Mouse (Mus musculus) intestine, embryonic 16.5 days (tissue): Measurements from ENCODE around the gene Avpr2. TPM values are rescaled to one million over a fixed set of nuclear protein-coding genes. Genes with fewer than 3 reads are reported as not detected.
A peak's percentile ranks its signal among the peaks of the same experiment; 100 is the strongest.

Experiments
- ATAC-seq: fragments of 200-750 bp; cut with Nextera tagmentation; 2 replicates; pipeline ENCODE4 v1.8.0; 2017; ENCODE audit warnings: moderate TSS enrichment, moderate library complexity
- H3K27ac ChIP-seq: fragments of 300-500 bp; sonication (generic); 2 replicates; pipeline ENCODE4 v1.5.1; 2014; ENCODE audit warnings: mild to moderate bottlenecking, low read length
- H3K27me3 ChIP-seq: fragments of 300-500 bp; sonication (generic); replicated peaks from 2 replicates; pipeline ENCODE4 v1.6.1; 2014; ENCODE audit warnings: low read length, control low read depth, mixed read lengths; ENCODE audit not compliant: control insufficient read depth, insufficient read depth
- H3K36me3 ChIP-seq: fragments of 300-500 bp; sonication (generic); 2 replicates; pipeline ENCODE4 v1.6.1; 2014; ENCODE audit warnings: low read length, control low read depth; ENCODE audit not compliant: control insufficient read depth, insufficient read depth
- H3K4me1 ChIP-seq: fragments of 300-500 bp; sonication (generic); 2 replicates; pipeline ENCODE4 v1.6.1; 2014; ENCODE audit warnings: low read length, control low read depth, mixed read lengths; ENCODE audit not compliant: control insufficient read depth, insufficient read depth
- H3K4me2 ChIP-seq: fragments of 300-500 bp; sonication (generic); 2 replicates; pipeline ENCODE4 v1.6.1; 2014; ENCODE audit warnings: low read depth, low read length, control low read depth
- H3K4me3 ChIP-seq: fragments of 300-500 bp; sonication (generic); 2 replicates; pipeline ENCODE4 v1.5.1; 2014; ENCODE audit warnings: mild to moderate bottlenecking, low read length
- H3K9ac ChIP-seq: fragments of 300-500 bp; sonication (generic); 2 replicates; pipeline ENCODE4 v1.6.1; 2014; ENCODE audit warnings: low read depth, low read length
- H3K9me3 ChIP-seq: fragments of 300-500 bp; sonication (generic); 2 replicates; pipeline ENCODE4 v1.6.1; 2016; ENCODE audit warnings: low read length, control low read depth; ENCODE audit not compliant: control insufficient read depth
- WGBS: fragments of 180-500 bp; shearing (Covaris S2); extraction: QIAGEN DNeasy Blood & Tissue Kit; methylation state at CpG from one replicate; pipeline ENCODE4 v1.1.7; 2014; 5-methylcytosine and 5-hydroxymethylcytosine counted together
- polyA plus RNA-seq: library from polyadenylated mRNA; unstranded; fragments of >200 nt; fragmentation: Nextera tagmentation; extraction: Ambion mirVana; gene quantifications from 2 replicates; pipeline ENCODE4 v1.2.1, GENCODE M21; 2015

Gene Avpr2
- polyA plus RNA-seq, 1 experiment from 2014 or later: 0.06 TPM

- H3K4me1 ChIP-seq: no peaks in the 10 kb centered on the region
- 58% methylated on average over 2 of the region's 2 CpGs for WGBS
- H3K36me3 ChIP-seq: no peaks in the 10 kb centered on the region
- no peaks in the 10 kb centered on the region for H3K9me3 ChIP-seq
- no peak for ATAC-seq
- no peak overlapping the region for H3K27ac ChIP-seq
- H3K4me3 ChIP-seq: no peak overlapping the region
- H3K27me3 ChIP-seq: peaks cover 14% of the 10 kb centered on the region
- H3K9ac ChIP-seq: no peak overlapping the region
- no peak overlapping the region for H3K4me2 ChIP-seq
Observed at GRCm38 (mm10) chrX:73875881-73876280, 16.0 kb upstream of the Avpr2 start.

- Histone ChIP-seq H3K9ac (no peak overlapping the region), H3K36me3 (no peaks in the 10 kb centered on the region), H3K27ac (no peak overlapping the region), H3K4me2 (no peak overlapping the region), H3K4me3 (no peak overlapping the region), H3K4me1 (no peaks in the 10 kb centered on the region), H3K27me3 (peaks cover 16% of the 10 kb centered on the region), H3K9me3 (no peaks in the 10 kb centered on the region)
- ATAC-seq: no peak
- WGBS: 75% methylated on average over 1 of the region's 1 CpGs
Observed at GRCm38 (mm10) chrX:73877014-73877413, 14.9 kb upstream of the Avpr2 start.

- peak; percentile 46 for ATAC-seq
- Histone ChIP-seq H3K27me3 (peaks cover 19% of the 10 kb centered on the region), H3K9ac (peak overlapping the region; percentile 51; the same call in 1 of the 2 replicates), H3K9me3 (no peaks in the 10 kb centered on the region), H3K27ac (no peak overlapping the region), H3K4me1 (no peaks in the 10 kb centered on the region), H3K36me3 (no peaks in the 10 kb centered on the region), H3K4me3 (peak overlapping the region; percentile 46), H3K4me2 (peak overlapping the region; percentile 64)
- 14% methylated on average over 38 of the region's 48 CpGs for WGBS
Observed at GRCm38 (mm10) chrX:73880194-73881035, 11.5 kb upstream of the Avpr2 start.

GRCm38 (mm10) chrX:73881036-73881427, 10.9 kb upstream of the Avpr2 start:
- peaks cover 19% of the 10 kb centered on the region for H3K27me3 ChIP-seq
- no peaks in the 10 kb centered on the region for H3K9me3 ChIP-seq
- WGBS: 19% methylated on average over 16 of the region's 16 CpGs
- H3K36me3 ChIP-seq: no peaks in the 10 kb centered on the region
- peak overlapping the region; percentile 64 for H3K4me2 ChIP-seq
- peak overlapping the region; percentile 46 for H3K4me3 ChIP-seq
- peak; percentile 28; the same call in 1 of the 2 replicates for ATAC-seq
- no peaks in the 10 kb centered on the region for H3K4me1 ChIP-seq
- no peak overlapping the region for H3K27ac ChIP-seq
- no peak overlapping the region for H3K9ac ChIP-seq

GRCm38 (mm10) chrX:73881463-73881862, 10.4 kb upstream of the Avpr2 start:
- 30% methylated on average over 6 of the region's 6 CpGs for WGBS
- Histone ChIP-seq H3K4me3 (no peak overlapping the region), H3K4me1 (no peaks in the 10 kb centered on the region), H3K27me3 (peaks cover 19% of the 10 kb centered on the region), H3K4me2 (no peak overlapping the region; the same call in 1 of the 2 replicates), H3K27ac (no peak overlapping the region), H3K36me3 (no peaks in the 10 kb centered on the region), H3K9ac (no peak overlapping the region), H3K9me3 (no peaks in the 10 kb centered on the region)
- ATAC-seq: no peak

GRCm38 (mm10) chrX:73892833-73893232, 931 bp downstream of the Avpr2 start:
- H3K4me1 ChIP-seq: no peaks in the 10 kb centered on the region
- H3K4me3 ChIP-seq: no peak overlapping the region
- no peaks in the 10 kb centered on the region for H3K36me3 ChIP-seq
- H3K9me3 ChIP-seq: no peaks in the 10 kb centered on the region
- no peak overlapping the region for H3K27ac ChIP-seq
- 93% methylated on average over 14 of the region's 14 CpGs for WGBS
- no peaks in the 10 kb centered on the region for H3K27me3 ChIP-seq
- no peak for ATAC-seq
- H3K9ac ChIP-seq: no peak overlapping the region
- H3K4me2 ChIP-seq: no peak overlapping the region

- H3K4me3 ChIP-seq: no peak within 1 kb of the TSS
- H3K4me2 ChIP-seq: no peak within 1 kb of the TSS
- 15% methylated on average over 2 of the region's 2 CpGs for WGBS
- no peak for ATAC-seq
- no peaks in the 10 kb centered on the region for H3K4me1 ChIP-seq
- H3K36me3 ChIP-seq: no peaks in the 10 kb centered on the region
- H3K27ac ChIP-seq: no peak within 1 kb of the TSS
- no peaks in the 10 kb centered on the region for H3K9me3 ChIP-seq
- H3K9ac ChIP-seq: no peak within 1 kb of the TSS
- no peaks in the 10 kb centered on the region for H3K27me3 ChIP-seq
Observed at GRCm38 (mm10) chrX:73895719-73896118, 3.8 kb downstream of the Avpr2 start, which contains the start of gene L1cam. L1cam (minus strand) TSS chrX:73896105.

- Histone ChIP-seq H3K27ac (no peak overlapping the region), H3K36me3 (no peaks in the 10 kb centered on the region), H3K27me3 (no peaks in the 10 kb centered on the region), H3K9ac (no peak overlapping the region), H3K4me2 (no peak overlapping the region), H3K9me3 (no peaks in the 10 kb centered on the region), H3K4me1 (no peaks in the 10 kb centered on the region), H3K4me3 (no peak overlapping the region)
- no peak for ATAC-seq
- 63% methylated on average over 3 of the region's 3 CpGs for WGBS
Observed at GRCm38 (mm10) chrX:73897959-73898358, 6.1 kb downstream of the Avpr2 start.

- H3K9me3 ChIP-seq: no peaks in the 10 kb centered on the region
- no peak overlapping the region for H3K9ac ChIP-seq
- H3K4me1 ChIP-seq: no peaks in the 10 kb centered on the region
- no peaks in the 10 kb centered on the region for H3K27me3 ChIP-seq
- 45% methylated on average over 1 of the region's 1 CpGs for WGBS
- no peak overlapping the region for H3K27ac ChIP-seq
- no peak overlapping the region for H3K4me3 ChIP-seq
- H3K36me3 ChIP-seq: no peaks in the 10 kb centered on the region
- no peak for ATAC-seq
- no peak overlapping the region for H3K4me2 ChIP-seq
Observed at GRCm38 (mm10) chrX:73910049-73910448, 18.1 kb downstream of the Avpr2 start.
